Mouse (Mus musculus) layer of hippocampus, adult 6 months (tissue): Measurements from ENCODE around the gene Nrxn2. TPM values are rescaled to one million over a fixed set of nuclear protein-coding genes. Genes with fewer than 3 reads are reported as not detected.

Source experiments
- long read RNA-seq, 2 experiments: library from polyadenylated mRNA; unstranded; transcript quantifications; one replicate each; pipeline ENCODE4 v2.0.0; 2019 to 2020
- microRNA-seq: library from miRNA; unstranded; fragments of <30 nt; microRNA quantifications from one replicate; pipeline ENCODE4 v1.2.0, GENCODE M21; 2020
- polyA plus RNA-seq: library from polyadenylated mRNA; unstranded; fragments of <200 nt; fragmentation: Nextera tagmentation; gene quantifications from 2 replicates; pipeline ENCODE4 v1.2.3, GENCODE M21; 2021

Gene Nrxn2
- polyA plus RNA-seq: 104 and 108 TPM in 2 replicates
- long read RNA-seq, experiment 1, partial matches to known transcripts: 37 of 68 reads
- long read RNA-seq, experiment 1, other reads (novel, unspliced or antisense): 29 of 68 reads
- long read RNA-seq, experiment 2, partial matches to known transcripts: 3 of 24 reads
- long read RNA-seq, experiment 2, other reads (novel, unspliced or antisense): 19 of 24 reads

GRCm38 (mm10) chr19:6418233-6418879 lies at the start of gene Nrxn2:
Nrxn2 (plus strand) TSS chr19:6418731.

GRCm38 (mm10) chr19:6384128-6384527 lies 34.4 kb upstream of the Nrxn2 start, which contains the start of gene Pygm:
Pygm (plus strand) TSS chr19:6384399.

GRCm38 (mm10) chr19:6399285-6400095 lies 19.0 kb upstream of the Nrxn2 start, which contains the start of gene Rasgrp2:
Rasgrp2 (plus strand) TSS chr19:6399340.

GRCm38 (mm10) chr19:6542367-6543034 lies 124.0 kb downstream of the Nrxn2 start, which contains the start of gene Slc22a12:
Slc22a12 (minus strand) TSS chr19:6543032.

Small RNA genes lying within 50 kb of the gene (microRNA-seq; reads per million reads assigned to microRNA genes)
- gene Gm26460: not detected

Other genes with a start within 250 kb of the Nrxn2 start
- gene Majin, start 234.3 kb upstream of the Nrxn2 start, polyA plus RNA-seq: not detected in 2 replicates
- not detected in 2 replicates for gene Gpha2, start 192.4 kb upstream of the Nrxn2 start, polyA plus RNA-seq
- 31.7 and 43.9 TPM in 2 replicates for gene Ppp2r5b, start 182.9 kb upstream of the Nrxn2 start, polyA plus RNA-seq
- 6.7 and 6.8 TPM in 2 replicates for gene Atg2a, start 177.1 kb upstream of the Nrxn2 start, polyA plus RNA-seq
- gene Ehd1, start 142.0 kb upstream of the Nrxn2 start, polyA plus RNA-seq: 37.4 and 45.0 TPM in 2 replicates
- 0.09 and 0.10 TPM in 2 replicates for gene Cdc42bpg, start 112.3 kb upstream of the Nrxn2 start, polyA plus RNA-seq
- 27.4 and 30.5 TPM in 2 replicates for gene Men1, start 83.8 kb upstream of the Nrxn2 start, polyA plus RNA-seq
- gene Map4k2, start 77.6 kb upstream of the Nrxn2 start, polyA plus RNA-seq: 30.1 and 42.0 TPM in 2 replicates
- 63.6 and 92.3 TPM in 2 replicates for gene Sf1, start 55.0 kb upstream of the Nrxn2 start, polyA plus RNA-seq
- gene Pygm, start 34.3 kb upstream of the Nrxn2 start, polyA plus RNA-seq: 11.3 and 12.0 TPM in 2 replicates
- gene Rasgrp2, start 19.4 kb upstream of the Nrxn2 start, polyA plus RNA-seq: 26.2 and 29.9 TPM in 2 replicates
- 0.40 and 0.44 TPM in 2 replicates for gene Slc22a12, start 124.3 kb downstream of the Nrxn2 start, polyA plus RNA-seq